Mouse (Mus musculus) MEL (cell line): Measurements from ENCODE around the gene 2010300C02Rik.

ENCODE experiments used
- CTCF ChIP-seq, 3 experiments: IDR thresholded peaks in 2 of 3; conservative IDR thresholded peaks in 1 of 3; 2 replicates each; pipeline ENCODE4 v1.5.1; 2011 to 2012; ENCODE audit warnings: low read length in 3 of 3, low read depth in 2 of 3, mild to moderate bottlenecking in 2 of 3, improper control_type of control experiment in 1 of 3, inconsistent platforms in 1 of 3, mixed read lengths in 1 of 3, moderate library complexity in 1 of 3; ENCODE audit not compliant: control insufficient read depth in 1 of 3, insufficient read depth in 1 of 3, poor library complexity in 1 of 3, severe bottlenecking in 1 of 3
- EP300 ChIP-seq, 2 experiments: IDR thresholded peaks; 2 replicates each; pipeline ENCODE4 v1.6.1; 2011; ENCODE audit warnings: improper control_type of control experiment in 2 of 2, low read length in 2 of 2, low read depth in 1 of 2, mild to moderate bottlenecking in 1 of 2
- GATA1 ChIP-seq: IDR thresholded peaks from 2 replicates; pipeline ENCODE4 v1.6.1; 2011; ENCODE audit warnings: low read depth, low read length, improper control_type of control experiment
- POLR2A ChIP-seq, 2 experiments: IDR thresholded peaks; 2 replicates each; pipeline ENCODE4 v1.6.1; 2011 to 2012; ENCODE audit warnings: low read length in 2 of 2, mild to moderate bottlenecking in 2 of 2, control low read depth in 1 of 2, improper control_type of control experiment in 1 of 2, low read depth in 1 of 2, moderate library complexity in 1 of 2; ENCODE audit not compliant: control insufficient read depth in 1 of 2, insufficient read depth in 1 of 2, poor library complexity in 1 of 2
- TAL1 ChIP-seq: IDR thresholded peaks from 2 replicates; pipeline ENCODE4 v1.6.1; 2012; ENCODE audit warnings: mild to moderate bottlenecking, inconsistent platforms, low read length, moderate library complexity, mixed read lengths

DNA sequence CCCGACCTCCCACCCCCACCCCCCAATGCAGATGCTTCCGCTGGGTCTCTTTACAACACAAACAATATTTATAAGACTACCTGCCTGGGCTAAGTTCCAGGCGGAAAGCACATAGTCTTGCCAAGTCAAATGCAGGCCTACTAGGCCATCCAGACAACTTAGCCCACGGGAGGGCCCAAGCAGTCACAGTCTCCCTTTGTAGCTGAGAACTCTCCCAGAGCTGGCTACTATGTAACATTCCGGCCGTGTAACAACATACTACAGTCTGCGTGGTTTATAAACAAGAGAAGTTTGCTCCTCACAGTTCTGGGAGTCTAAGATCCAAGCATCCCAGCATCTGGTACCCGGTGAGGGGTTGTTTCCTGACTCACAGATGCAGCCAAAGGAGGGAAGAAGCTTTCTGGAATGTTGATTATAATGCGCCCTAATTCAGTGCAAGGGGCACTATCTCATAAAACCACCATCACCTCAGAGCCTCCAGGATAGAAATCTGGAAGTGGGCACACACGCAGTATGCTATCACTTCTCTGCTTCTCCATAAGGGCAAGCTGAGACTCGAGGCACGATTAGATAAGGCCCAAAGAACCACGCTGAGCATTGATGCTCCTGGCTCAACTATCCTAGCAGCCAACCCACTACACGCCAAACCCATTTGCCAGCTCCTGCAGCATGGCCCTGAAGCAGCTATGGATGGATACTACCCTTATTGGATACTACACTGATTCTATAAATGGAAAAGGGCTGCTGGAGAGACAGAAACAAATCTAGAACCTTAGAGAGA is 2.3 kb downstream of the 2010300C02Rik start:
- no peak for TF ChIP-seq POLR2A (IDR thresholded peaks at IDR 0.05; ENCODE audit: control insufficient read depth in 1 of 2, insufficient read depth in 1 of 2, low read depth in 1 of 2, low read length in 2 of 2, poor library complexity in 1 of 2)
- TF ChIP-seq CTCF (IDR thresholded peaks at IDR 0.05 in 2 of 3, conservative IDR thresholded peaks at IDR 0.05 in 1 of 3; ENCODE audit: control insufficient read depth in 1 of 3, insufficient read depth in 1 of 3, low read depth in 2 of 3, low read length in 3 of 3, poor library complexity in 1 of 3, severe bottlenecking in 1 of 3), result no peak
- no peak for TF ChIP-seq EP300 (IDR thresholded peaks at IDR 0.05; ENCODE audit: low read depth in 1 of 2, low read length in 2 of 2)
- no peak for TF ChIP-seq GATA1
- TF ChIP-seq TAL1, result no peak
